Mouse (Mus musculus) layer of hippocampus, adult 18-20 months (tissue): ENCODE results near the gene Dppa5a. TPM values are rescaled to one million over a fixed set of nuclear protein-coding genes. Genes with fewer than 3 reads are reported as not detected.

Source experiments
- total RNA-seq, 2 experiments: library from RNA; stranded (reverse); gene quantifications; 2 replicates each; pipeline ENCODE4 v1.2.3; 2021

The Dppa5a gene
- total RNA-seq, 2 experiments from 2014 or later: not detected

Other genes with a start within 250 kb of the Dppa5a start
- gene Gsta4, start 185.4 kb downstream of the Dppa5a start, total RNA-seq: 10 to 100 TPM; 56.0 to 60.8 TPM
- gene Gsta1, start 137.5 kb downstream of the Dppa5a start, total RNA-seq: not detected
- not detected for gene Gm3776, start 111.0 kb downstream of the Dppa5a start, total RNA-seq
- gene Gm10639, start 78.3 kb downstream of the Dppa5a start, total RNA-seq: not detected
- not detected for gene Omt2a, start 53.4 kb downstream of the Dppa5a start, total RNA-seq
- gene Omt2b, start 40.6 kb downstream of the Dppa5a start, total RNA-seq: not detected
- gene Gsta2, start 12.4 kb downstream of the Dppa5a start, total RNA-seq: not detected
- gene Ooep, start 10.5 kb upstream of the Dppa5a start, total RNA-seq: not detected
- not detected for gene Ddx43, start 27.6 kb upstream of the Dppa5a start, total RNA-seq
- under 1 TPM; 0.51 to 0.69 TPM for gene Cgas, start 75.1 kb upstream of the Dppa5a start, total RNA-seq
- 10 to 100 TPM; 22.4 to 23.2 TPM for gene Mto1, start 80.0 kb upstream of the Dppa5a start, total RNA-seq
- gene Gm17324, start 80.6 kb upstream of the Dppa5a start, total RNA-seq: under 1 TPM; 0.82 to 0.86 TPM
- 1,000 to 10,000 TPM; 3,208 to 3,266 TPM for gene Eef1a1, start 121.0 kb upstream of the Dppa5a start, total RNA-seq
- gene Slc17a5, start 219.9 kb upstream of the Dppa5a start, total RNA-seq: 10 to 100 TPM; 20.4 to 21.4 TPM
- 1 to 10 TPM; 2.6 to 3.2 TPM for gene Cd109, start 247.4 kb upstream of the Dppa5a start, total RNA-seq